Mouse (Mus musculus) gastrocnemius, postnatal 36 days (tissue): Measurements from ENCODE around the gene Jag1. TPM values are rescaled to one million over a fixed set of nuclear protein-coding genes. Genes with fewer than 3 reads are reported as not detected.

Source experiments
- DNase-seq, 2 experiments: peaks; one replicate each; pipeline ENCODE4 v3.0.0; 2022
- intact Hi-C: fragments of 180-260 bp; cut with DNase I; formaldehyde crosslinking; loops from one replicate; pipeline ENCODE4 v1.15.1; 2025
- total RNA-seq, 2 experiments: library from RNA; stranded (reverse); gene quantifications; 2 replicates each; pipeline ENCODE4 v1.2.3; 2021

The Jag1 gene
- total RNA-seq, 2 experiments from 2014 or later: 5.6 to 6.0 TPM

DNA sequence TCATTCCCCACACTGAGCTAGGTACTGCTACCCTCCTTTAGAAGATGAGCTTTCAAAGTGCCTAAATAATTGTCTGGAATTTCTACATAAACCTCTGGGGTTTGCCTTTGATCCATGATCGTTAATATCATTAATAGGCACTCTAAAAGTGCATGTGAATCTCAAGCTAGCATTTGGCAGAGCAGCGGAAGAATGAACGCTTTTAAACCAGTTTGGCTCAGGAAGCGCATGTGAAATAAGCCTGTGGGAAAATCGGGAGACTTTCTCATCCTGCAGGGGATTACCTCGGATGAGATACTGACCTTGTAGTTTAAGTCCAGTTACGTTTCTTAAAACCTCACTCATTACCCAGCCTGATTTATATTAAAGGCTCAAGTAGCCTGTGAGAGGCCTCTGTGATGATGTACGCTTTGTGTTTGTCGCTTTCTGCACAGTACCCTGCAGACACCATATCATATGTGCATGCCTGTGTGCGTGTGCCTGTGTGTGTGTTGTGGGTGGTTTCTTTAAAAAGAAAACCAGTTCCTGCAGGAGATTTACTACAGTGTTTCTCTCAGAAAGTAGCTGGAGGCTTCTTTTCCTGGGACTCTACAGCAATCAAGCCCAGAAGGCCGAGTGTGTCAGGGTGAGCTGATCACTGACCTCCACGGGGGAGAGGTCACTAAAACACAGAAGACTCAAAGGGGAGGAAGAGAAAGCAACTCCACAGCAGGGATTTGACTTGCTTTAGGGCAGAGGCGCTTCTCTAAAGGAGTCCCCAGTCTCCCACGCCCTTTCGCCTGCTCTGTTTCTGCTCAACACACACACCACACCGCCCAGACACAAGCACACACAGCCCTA lies 42.8 kb downstream of the Jag1 start:
- no peak for DNase-seq
- intact Hi-C loops: no loop called here

GRCm38 (mm10) chr2:137067479-137068110 lies 48.8 kb downstream of the Jag1 start:
- DNase-seq: peak; percentile 20 to 39
- intact Hi-C loops: no loop called here

DNA sequence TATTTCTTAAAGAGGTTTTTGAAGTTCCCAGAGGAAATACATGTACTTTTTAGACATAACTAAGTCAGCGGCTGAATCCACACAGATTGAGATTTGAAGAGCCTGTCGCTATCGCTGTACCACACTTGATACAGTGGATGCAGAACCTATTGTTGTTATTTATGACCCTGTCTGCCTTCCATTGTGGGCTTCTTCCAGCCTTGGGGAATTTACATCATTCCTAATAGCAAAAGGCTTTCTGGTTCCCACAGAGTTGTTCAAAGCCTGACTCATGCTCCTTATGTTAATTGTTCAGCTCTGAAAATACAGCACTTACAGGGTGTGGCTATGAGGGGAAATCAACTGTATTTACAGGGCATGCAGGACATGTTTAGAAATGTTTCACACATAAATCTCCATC lies 51.9 kb downstream of the Jag1 start:
- DNase-seq: no peak
- intact Hi-C loops: no loop called here

DNA sequence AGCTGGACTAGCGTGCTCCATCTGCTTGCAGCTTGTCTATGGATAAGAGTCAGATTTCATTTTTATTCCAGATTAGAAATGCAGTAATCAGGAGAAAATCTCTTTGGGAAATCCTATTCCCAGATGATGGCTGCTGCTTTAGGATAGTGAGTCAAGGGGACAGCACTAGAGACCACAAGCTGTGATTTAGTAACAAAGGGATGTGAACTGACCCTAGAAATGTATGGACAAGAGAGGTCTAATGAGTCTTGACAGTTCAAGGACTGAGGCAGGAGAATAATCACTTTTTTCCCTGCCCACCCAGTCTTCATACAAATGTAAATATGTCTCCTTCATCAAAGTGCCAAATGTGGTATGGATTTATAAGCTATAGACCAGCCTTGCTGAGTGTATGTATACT lies 52.6 kb downstream of the Jag1 start:
- intact Hi-C loops: no loop called here
- DNase-seq: no peak

DNA sequence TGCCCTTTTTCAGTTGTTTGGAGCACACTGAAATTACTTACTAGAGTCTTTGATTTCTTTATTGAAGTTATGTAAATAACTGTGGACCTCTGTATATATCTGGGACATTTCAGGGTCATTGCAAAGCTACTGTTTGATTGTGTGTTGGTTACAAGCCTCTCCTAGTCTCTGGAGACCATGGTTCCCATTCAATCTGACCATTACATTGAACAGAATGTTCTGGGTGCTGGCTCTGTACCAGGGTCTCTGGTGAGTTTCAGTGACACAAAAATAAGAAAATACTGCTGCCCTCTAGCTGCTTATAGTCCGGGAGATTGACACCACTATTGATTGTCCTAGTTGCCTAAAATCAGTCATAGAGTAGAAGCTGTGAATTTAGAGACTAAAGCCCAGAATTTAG lies 66.5 kb downstream of the Jag1 start:
- DNase-seq: peak in 1 of 2 experiments; percentile 23
- intact Hi-C loops: no loop called here

GRCm38 (mm10) chr2:137049367-137049766 lies 67.1 kb downstream of the Jag1 start:
- DNase-seq: no peak
- intact Hi-C loops: no loop called here

DNA sequence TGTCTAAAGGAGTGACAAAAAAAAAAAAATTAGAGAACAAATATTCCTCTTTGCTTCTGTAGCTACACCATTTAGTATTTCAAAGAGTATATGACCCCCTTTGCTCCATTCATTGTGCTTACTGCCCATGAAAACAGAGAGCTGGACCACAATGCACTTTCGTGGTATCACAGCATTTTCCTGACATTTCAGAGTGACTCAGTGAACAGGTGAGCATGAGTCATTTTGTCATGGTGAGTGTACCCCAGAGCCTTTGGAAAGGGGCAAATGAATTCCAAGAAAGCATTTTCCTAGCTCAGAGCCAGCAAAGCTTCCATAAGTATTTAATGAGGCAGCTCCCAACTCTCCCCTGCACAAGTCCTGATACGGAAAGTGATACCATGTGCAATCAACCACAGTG lies 72.3 kb downstream of the Jag1 start:
- DNase-seq: no peak
- intact Hi-C loops: no loop called here

Other genes with a start within 250 kb of the Jag1 start
- gene AL731706.2, start 231.0 kb downstream of the Jag1 start, total RNA-seq: 10 to 100 TPM; 14.5 to 32.8 TPM
- gene Slx4ip, start 225.4 kb downstream of the Jag1 start, total RNA-seq: 1 to 10 TPM; 2.2 to 5.0 TPM
- 10 to 100 TPM; 17.4 to 22.4 TPM for gene AL731706.1, start 225.3 kb downstream of the Jag1 start, total RNA-seq
- 10 to 100 TPM; 28.0 to 30.1 TPM for gene Mkks, start 225.3 kb downstream of the Jag1 start, total RNA-seq